Mouse (Mus musculus): ENCODE measurements around the gene Pink1.

GRCm38 (mm10) chr4:138335036-138335435, 8.9 kb upstream of the Pink1 start:
- TF ChIP-seq CTCF (IDR thresholded peaks at IDR 0.05; ENCODE audit: borderline replicate concordance, control insufficient read depth, extremely low read depth, insufficient read depth, low read length, poor library complexity) (no peak), POLR2A (IDR thresholded peaks at IDR 0.05; ENCODE audit: control insufficient read depth, extremely low read depth, insufficient read depth, low read length, poor library complexity) (no peak)
